Mouse (Mus musculus) embryonic facial prominence, embryonic 11.5 days (tissue): ENCODE measurements around the gene Adk. TPM values are rescaled to one million over a fixed set of nuclear protein-coding genes. Genes with fewer than 3 reads are reported as not detected.

Experiments used
- ATAC-seq: fragments of 200-750 bp; cut with Nextera tagmentation; replicated peaks from 2 replicates; pipeline ENCODE4 v1.8.0; 2017; ENCODE audit warnings: low read depth; ENCODE audit not compliant: insufficient number of reproducible peaks, low FRiP score, low TSS enrichment
- DNase-seq: peaks from one replicate; pipeline ENCODE4 v3.0.0-alpha.2; 2015; ENCODE audit warnings: low spot score
- H3K27ac ChIP-seq: fragments of 300-500 bp; sonication (generic); replicated peaks from 2 replicates; pipeline ENCODE4 v1.5.1; 2014; ENCODE audit warnings: mild to moderate bottlenecking, low read depth, low read length, control low read depth
- H3K27me3 ChIP-seq: fragments of 300-500 bp; sonication (generic); 2 replicates; pipeline ENCODE4 v1.6.1; 2014; ENCODE audit warnings: mild to moderate bottlenecking, low read length, moderate library complexity, mixed read lengths; ENCODE audit not compliant: control insufficient read depth, insufficient read depth
- H3K36me3 ChIP-seq: fragments of 300-500 bp; sonication (generic); replicated peaks from 2 replicates; pipeline ENCODE4 v1.6.1; 2014; ENCODE audit warnings: low read depth, mild to moderate bottlenecking, low read length, moderate library complexity, mixed read lengths; ENCODE audit not compliant: control insufficient read depth, insufficient read depth
- H3K4me1 ChIP-seq: fragments of 300-500 bp; sonication (generic); 2 replicates; pipeline ENCODE4 v1.6.1; 2014; ENCODE audit warnings: low read length, mixed read lengths; ENCODE audit not compliant: control insufficient read depth, insufficient read depth
- H3K4me2 ChIP-seq: fragments of 300-500 bp; sonication (generic); 2 replicates; pipeline ENCODE4 v1.6.1; 2014; ENCODE audit warnings: low read depth, mild to moderate bottlenecking, control low read depth, low read length, moderate library complexity
- H3K4me3 ChIP-seq: fragments of 300-500 bp; sonication (generic); 2 replicates; pipeline ENCODE4 v1.5.1; 2014; ENCODE audit warnings: low read depth, low read length, control low read depth
- H3K9ac ChIP-seq: fragments of 300-500 bp; sonication (generic); replicated peaks from 2 replicates; pipeline ENCODE4 v1.6.1; 2014; ENCODE audit warnings: mild to moderate bottlenecking, control low read depth, low read length
- H3K9me3 ChIP-seq: fragments of 300-500 bp; sonication (generic); replicated peaks from 2 replicates; pipeline ENCODE4 v1.6.1; 2016; ENCODE audit warnings: mild to moderate bottlenecking, low read length, inconsistent platforms, mixed read lengths; ENCODE audit not compliant: control insufficient read depth
- WGBS: fragments of 180-500 bp; shearing (Covaris S2); extraction: QIAGEN DNeasy Blood & Tissue Kit; methylation state at CpG from one replicate; pipeline ENCODE4 v1.1.7; 2014; 5-methylcytosine and 5-hydroxymethylcytosine counted together
- polyA plus RNA-seq: library from polyadenylated mRNA; unstranded; fragments of >200 nt; fragmentation: Nextera tagmentation; extraction: Ambion mirVana; gene quantifications from 2 replicates; pipeline ENCODE4 v1.2.1, GENCODE M21; 2014

The Adk gene
- polyA plus RNA-seq, 1 experiment from 2014 or later: 178 TPM

DNA sequence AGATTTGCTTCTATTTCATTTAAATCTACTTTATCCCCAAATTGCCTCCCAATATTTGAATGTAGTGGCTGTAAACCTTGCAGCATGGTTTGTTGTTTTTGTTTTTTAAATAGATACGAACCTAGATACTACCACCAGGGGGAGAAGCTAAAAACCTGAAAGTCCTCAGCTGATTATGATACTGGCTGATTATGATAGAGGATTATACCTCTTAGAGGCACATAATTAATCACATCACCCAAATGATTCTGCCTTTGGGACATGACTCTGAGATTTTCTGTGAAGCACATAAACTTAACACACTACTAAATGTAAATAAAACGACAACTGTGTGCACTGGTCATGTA is 201.6 kb downstream of the Adk start:
- H3K9ac ChIP-seq: no peak overlapping the region
- no peaks in the 10 kb centered on the region for H3K36me3 ChIP-seq
- H3K27ac ChIP-seq: no peak overlapping the region
- no peaks in the 10 kb centered on the region for H3K27me3 ChIP-seq
- DNase-seq: peak; percentile 38
- H3K4me2 ChIP-seq: no peak overlapping the region
- no peaks in the 10 kb centered on the region for H3K9me3 ChIP-seq
- 68% methylated on average over 2 of the region's 2 CpGs for WGBS
- peaks cover 3% of the 10 kb centered on the region; the same call in 1 of the 2 replicates for H3K4me1 ChIP-seq
- ATAC-seq: no peak
- no peak overlapping the region for H3K4me3 ChIP-seq

DNA sequence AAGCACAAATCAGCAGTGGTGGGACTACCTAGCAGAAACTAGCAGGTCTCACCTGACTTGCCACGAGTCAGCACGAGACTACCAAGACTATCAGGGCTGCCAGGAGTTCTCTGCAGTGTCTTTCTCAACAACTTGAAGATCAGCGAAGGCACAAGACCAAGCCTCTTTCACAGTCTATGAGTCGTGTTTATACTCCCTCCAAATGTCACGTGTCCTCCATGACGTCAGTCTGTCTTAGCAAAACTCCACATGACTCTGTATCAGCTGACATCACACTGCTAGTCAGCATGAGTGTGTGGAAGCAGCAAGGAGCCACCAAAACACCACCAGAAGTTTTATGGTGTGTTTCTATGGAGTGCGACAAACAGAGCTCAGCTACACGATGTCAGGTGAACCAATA is 215.9 kb downstream of the Adk start:
- Histone ChIP-seq H3K9me3 (no peaks in the 10 kb centered on the region), H3K27ac (no peak overlapping the region), H3K4me2 (no peak overlapping the region), H3K9ac (no peak overlapping the region), H3K27me3 (no peaks in the 10 kb centered on the region), H3K4me3 (no peak overlapping the region), H3K36me3 (no peaks in the 10 kb centered on the region), H3K4me1 (no peaks in the 10 kb centered on the region)
- ATAC-seq (no peak), DNase-seq (no peak)
- whole genome bisulfite sequencing: 89% methylated on average over 8 of the region's 8 CpGs

DNA sequence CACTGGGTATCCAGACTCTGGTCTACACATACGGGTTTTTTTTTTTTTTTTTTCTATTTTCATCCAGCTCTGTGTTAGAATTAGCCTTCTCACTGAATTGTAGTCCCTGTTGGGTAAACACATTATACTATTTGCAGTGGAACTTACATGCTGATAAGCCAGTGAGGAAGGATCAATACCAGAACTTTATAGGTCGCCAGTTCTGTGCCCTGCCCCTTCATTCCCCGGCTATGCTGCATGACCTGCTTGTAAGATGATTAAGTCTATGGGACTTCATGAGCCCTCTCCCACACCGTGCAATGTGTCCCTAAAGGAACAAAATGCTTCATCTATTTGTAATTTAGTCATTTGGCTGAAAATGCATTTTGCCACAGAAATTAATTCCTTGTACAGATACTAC is 219.1 kb downstream of the Adk start:
- Histone ChIP-seq H3K36me3 (no peaks in the 10 kb centered on the region), H3K27ac (no peak overlapping the region), H3K4me3 (no peak overlapping the region), H3K4me2 (no peak overlapping the region), H3K9ac (no peak overlapping the region), H3K9me3 (no peaks in the 10 kb centered on the region), H3K27me3 (no peaks in the 10 kb centered on the region), H3K4me1 (no peaks in the 10 kb centered on the region)
- WGBS: 85% methylated on average over 4 of the region's 4 CpGs
- no peak for ATAC-seq
- DNase-seq: no peak

DNA sequence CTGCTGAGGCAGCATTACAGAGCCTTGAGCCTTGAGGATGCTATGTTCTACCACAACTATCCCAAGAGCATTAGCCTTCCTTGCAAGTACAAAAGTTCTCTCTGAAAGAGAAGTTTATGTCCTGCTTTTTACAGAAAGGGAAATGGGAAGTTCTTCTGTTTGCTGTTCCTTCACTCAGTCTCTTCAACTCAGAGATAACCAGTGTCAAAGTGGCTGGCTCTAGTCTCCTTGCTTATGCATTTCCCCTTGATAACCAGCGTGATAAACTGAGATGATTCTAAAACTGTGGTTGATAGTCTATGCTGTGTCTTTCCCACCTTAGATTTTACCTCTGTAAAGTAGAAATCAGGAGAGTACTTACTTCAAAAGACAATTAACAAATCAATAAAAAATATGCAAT is 223.4 kb downstream of the Adk start:
- H3K27ac ChIP-seq: no peak overlapping the region
- H3K4me2 ChIP-seq: no peak overlapping the region
- no peaks in the 10 kb centered on the region for H3K9me3 ChIP-seq
- H3K27me3 ChIP-seq: no peaks in the 10 kb centered on the region
- H3K36me3 ChIP-seq: no peaks in the 10 kb centered on the region
- no peaks in the 10 kb centered on the region for H3K4me1 ChIP-seq
- DNase-seq (no peak), ATAC-seq (no peak)
- H3K9ac ChIP-seq: no peak overlapping the region
- 88% methylated on average over 1 of the region's 1 CpGs for WGBS
- no peak overlapping the region for H3K4me3 ChIP-seq

DNA sequence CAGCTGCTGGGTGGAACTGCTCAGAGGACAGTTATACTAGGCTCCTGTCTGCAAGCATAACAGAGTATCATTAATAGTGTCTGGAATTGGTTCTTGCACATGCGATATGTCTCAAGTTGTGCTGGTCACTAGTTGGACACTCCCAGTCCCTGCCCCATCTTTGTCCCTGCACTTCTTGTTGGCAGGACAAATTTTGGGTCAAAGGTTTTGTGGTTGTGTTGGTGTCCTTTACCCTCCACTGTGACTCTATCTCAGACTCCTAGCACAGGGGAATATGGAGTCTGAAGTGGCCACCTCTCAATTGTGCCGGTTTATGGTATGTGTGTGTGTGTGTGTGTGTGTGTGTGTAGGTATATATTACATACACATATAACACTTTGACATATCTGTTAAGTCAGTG is 225.9 kb downstream of the Adk start:
- no peaks in the 10 kb centered on the region for H3K36me3 ChIP-seq
- H3K4me1 ChIP-seq: no peaks in the 10 kb centered on the region
- 91% methylated on average over 2 of the region's 2 CpGs for WGBS
- H3K9me3 ChIP-seq: no peaks in the 10 kb centered on the region
- H3K27me3 ChIP-seq: no peaks in the 10 kb centered on the region
- DNase-seq (no peak), ATAC-seq (no peak)
- no peak overlapping the region for H3K4me3 ChIP-seq
- H3K9ac ChIP-seq: no peak overlapping the region
- H3K4me2 ChIP-seq: no peak overlapping the region
- no peak overlapping the region for H3K27ac ChIP-seq

DNA sequence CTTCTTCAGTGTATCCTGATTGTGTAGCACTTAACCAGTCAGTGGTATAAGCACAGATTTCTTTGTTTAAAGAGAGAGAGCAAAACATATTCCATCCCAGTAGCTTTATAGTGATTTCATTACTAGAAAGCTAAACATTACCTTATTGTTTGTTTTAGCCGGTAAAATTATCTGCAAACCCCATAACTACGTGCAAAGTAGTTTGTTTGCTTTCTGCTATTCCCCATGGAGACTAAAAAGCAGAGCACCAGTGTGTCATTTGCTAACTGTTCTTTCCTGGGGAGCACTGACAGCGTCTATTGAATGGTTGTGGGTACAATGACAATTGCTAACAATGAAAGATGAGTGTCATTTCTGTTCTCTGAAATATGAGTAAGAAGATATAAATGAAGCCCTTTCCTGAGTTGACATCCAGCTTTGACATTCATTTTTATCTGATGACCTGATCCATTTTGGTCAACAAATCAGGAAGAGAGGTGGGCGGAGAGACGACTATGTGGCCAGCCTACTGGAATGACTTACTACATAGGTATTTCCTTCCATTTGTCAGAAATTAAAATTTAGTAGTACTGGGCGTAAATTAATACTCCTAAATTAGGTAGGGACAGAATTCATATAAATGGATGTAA is 226.6 kb downstream of the Adk start:
- no peaks in the 10 kb centered on the region for H3K36me3 ChIP-seq
- WGBS: 67% methylated on average over 6 of the region's 6 CpGs

DNA sequence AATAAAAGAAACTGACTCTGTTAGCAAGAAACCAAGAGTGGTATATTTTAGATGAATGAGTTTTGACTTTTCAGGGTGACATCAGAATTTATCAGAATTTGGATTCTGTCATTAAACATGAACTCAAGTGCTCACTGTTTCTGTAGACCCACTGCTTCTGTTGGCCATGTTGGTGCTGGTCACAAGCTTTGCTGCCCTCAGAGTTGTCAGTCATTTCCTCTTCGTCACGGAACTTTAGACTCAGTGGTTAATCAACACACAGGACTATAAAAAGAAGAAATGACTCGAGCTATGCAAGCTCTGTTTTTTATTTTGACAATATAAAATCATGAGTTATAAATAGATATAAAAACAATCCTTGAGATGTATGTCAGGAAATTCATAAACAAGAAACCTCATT is 228.1 kb downstream of the Adk start:
- no peaks in the 10 kb centered on the region for H3K4me1 ChIP-seq
- H3K9me3 ChIP-seq: no peaks in the 10 kb centered on the region
- H3K36me3 ChIP-seq: no peaks in the 10 kb centered on the region
- H3K4me2 ChIP-seq: no peak overlapping the region
- DNase-seq (no peak), ATAC-seq (no peak)
- no peak overlapping the region for H3K4me3 ChIP-seq
- H3K27ac ChIP-seq: no peak overlapping the region
- 71% methylated on average over 3 of the region's 3 CpGs for WGBS
- no peaks in the 10 kb centered on the region for H3K27me3 ChIP-seq
- H3K9ac ChIP-seq: no peak overlapping the region

More for the DNA sequence above, 226.6 kb downstream of the Adk start:
- no peak overlapping the region for H3K27ac ChIP-seq
- no peaks in the 10 kb centered on the region for H3K4me1 ChIP-seq
- H3K9me3 ChIP-seq: no peaks in the 10 kb centered on the region
- no peak overlapping the region for H3K4me2 ChIP-seq
- no peak overlapping the region for H3K9ac ChIP-seq
- H3K4me3 ChIP-seq: no peak overlapping the region
- DNase-seq (no peak), ATAC-seq (no peak)
- no peaks in the 10 kb centered on the region for H3K27me3 ChIP-seq

DNA sequence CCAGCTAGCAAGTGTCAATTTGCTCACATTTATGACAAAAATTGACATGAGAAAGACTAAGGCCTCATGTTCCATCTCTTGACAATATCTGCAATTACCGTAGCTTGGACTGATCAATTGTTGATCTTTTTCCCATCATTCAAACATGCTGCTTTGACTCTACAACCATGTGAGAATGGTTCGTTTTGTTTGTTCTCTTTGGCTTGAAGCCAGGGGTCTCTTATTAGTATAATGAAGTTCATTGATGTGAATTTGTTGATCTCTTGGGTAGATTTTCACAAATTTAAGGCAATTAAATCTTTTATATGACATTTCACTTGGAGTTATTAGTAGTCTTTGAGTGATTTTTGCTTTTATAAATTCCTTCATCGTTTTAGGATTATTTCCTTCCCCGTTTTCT is 229.1 kb downstream of the Adk start:
- no peak overlapping the region for H3K9ac ChIP-seq
- no peak overlapping the region for H3K4me3 ChIP-seq
- ATAC-seq (no peak), DNase-seq (no peak)
- no peaks in the 10 kb centered on the region for H3K4me1 ChIP-seq
- 79% methylated on average over 4 of the region's 4 CpGs for WGBS
- no peak overlapping the region for H3K27ac ChIP-seq
- H3K9me3 ChIP-seq: no peaks in the 10 kb centered on the region
- no peaks in the 10 kb centered on the region for H3K27me3 ChIP-seq
- no peaks in the 10 kb centered on the region for H3K36me3 ChIP-seq
- no peak overlapping the region for H3K4me2 ChIP-seq
